Mouse (Mus musculus) regulatory T cell (primary cell): ENCODE measurements around the gene Vax2.

Experiments used
- in situ Hi-C: fragments of 300-600 bp; cut with MboI, MseI; formaldehyde crosslinking; loops from one replicate; pipeline ENCODE4 v1.15.1; 2025; ENCODE audit warnings: high pct_unique_total_duplicates

The Vax2 gene

GRCm38 (mm10) chr6:83710361-83711066 lies 550 bp upstream of the Vax2 start:
- in situ Hi-C loops, result no loop called here

DNA sequence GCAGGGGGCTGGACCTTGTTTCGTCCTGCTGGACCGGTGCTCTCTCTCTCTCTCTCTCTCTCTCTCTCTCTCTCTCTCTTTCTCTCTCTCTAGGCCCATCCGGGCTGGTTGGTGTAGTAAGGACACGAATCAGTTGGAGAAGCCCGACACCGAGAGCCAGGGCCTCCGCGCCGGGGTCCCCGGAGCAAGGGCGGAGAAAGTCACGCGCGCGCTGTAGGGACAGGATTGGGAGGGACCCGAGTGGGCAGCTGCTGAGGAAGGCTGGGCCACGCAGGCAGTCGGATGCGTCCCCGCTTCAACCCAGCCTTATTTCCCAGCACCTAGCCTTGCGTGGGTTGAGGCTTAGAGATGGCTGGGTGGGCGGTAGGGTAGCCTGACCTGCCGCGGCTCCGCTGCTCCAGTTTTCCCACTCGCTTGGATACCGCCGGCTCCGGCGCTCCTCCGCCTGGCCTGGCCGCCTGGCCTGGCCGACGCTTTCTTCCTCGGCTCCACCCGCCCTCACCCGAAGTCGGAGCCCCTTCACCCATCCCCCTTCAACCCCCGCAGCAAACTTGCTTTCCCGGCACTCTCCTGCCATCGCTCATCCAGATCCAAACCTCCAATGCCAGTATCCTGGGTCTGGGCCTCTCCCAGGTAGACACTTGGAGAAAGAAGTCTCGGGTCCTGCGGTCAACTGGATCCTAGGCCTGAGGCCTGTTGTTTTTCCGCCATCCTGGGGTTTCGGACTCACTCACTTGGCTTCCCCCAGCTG lies 836 bp downstream of the Vax2 start:
- in situ Hi-C loops, result no loop called here

- in situ Hi-C loops, result no loop called here
Measured at GRCm38 (mm10) chr6:83713271-83714136, 2.4 kb downstream of the Vax2 start.

DNA sequence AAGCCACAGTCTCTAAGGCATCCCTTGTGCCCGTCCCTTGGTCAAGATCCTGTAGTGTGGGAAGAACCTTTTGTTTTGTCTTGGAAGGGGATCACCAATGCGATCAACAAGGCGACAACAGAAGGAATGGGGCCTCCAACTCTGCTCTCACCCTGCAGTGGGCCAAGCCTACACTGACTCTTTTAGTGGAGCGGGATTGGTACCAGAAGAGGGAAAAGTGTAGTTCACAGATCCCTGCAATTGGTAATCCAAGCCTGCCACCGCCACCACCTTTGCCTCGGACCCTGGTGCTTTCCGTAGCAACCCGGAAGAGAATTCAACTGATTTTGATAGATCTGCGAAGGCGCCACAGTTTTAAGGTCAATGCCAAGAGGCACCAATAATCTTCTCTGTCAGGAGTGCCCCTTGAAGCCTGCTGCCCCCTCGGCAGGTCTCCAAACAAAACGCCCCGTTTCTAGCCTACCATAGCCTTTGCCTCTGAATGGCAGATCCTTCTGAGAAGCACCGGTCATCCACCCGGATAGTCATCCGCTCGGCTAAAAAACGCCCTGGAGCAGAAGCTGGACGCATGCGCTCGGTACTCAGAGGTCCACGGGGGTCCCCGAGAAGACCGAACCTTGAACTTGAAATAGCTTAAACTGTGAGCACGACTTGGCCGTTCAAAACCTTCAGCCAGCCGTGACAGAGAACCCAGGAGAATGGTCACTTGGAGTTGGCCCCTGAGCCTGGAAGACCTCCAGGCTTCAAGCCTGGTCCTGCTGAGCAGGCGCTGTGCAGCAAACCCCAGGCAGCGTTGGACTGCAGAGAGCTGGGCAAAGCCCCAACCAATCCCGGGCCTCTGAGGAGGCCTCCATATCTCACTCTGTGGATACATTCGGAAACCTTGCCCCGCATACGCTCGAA lies 3.4 kb downstream of the Vax2 start:
- in situ Hi-C loops, result no loop called here

- in situ Hi-C loops, result no loop called here
Measured at GRCm38 (mm10) chr6:83715461-83716196, 4.6 kb downstream of the Vax2 start.

GRCm38 (mm10) chr6:83717026-83717425 lies 6.0 kb downstream of the Vax2 start:
- in situ Hi-C loops, result no loop called here

DNA sequence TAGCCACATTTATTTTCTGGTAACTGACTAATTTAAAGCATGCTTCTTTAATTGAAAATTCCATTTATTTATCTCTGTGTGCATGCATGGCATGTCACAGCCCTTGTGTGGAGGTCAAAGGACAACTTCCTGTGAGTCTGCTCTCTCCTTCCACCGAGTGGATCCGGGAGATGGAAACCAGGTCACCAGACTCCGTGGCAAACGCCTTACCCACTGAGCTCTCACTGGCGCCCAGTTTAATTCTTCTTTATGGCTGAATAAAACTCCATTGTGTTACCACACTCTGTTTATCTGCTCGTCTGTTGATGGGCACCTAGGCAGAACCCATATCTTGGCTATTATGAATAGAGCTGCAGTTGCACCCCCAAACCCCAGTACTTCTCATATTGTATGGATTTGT lies 11.5 kb downstream of the Vax2 start:
- in situ Hi-C loops, result no loop called here

- in situ Hi-C loops, result no loop called here
Measured at GRCm38 (mm10) chr6:83727178-83727577, 16.1 kb downstream of the Vax2 start.

DNA sequence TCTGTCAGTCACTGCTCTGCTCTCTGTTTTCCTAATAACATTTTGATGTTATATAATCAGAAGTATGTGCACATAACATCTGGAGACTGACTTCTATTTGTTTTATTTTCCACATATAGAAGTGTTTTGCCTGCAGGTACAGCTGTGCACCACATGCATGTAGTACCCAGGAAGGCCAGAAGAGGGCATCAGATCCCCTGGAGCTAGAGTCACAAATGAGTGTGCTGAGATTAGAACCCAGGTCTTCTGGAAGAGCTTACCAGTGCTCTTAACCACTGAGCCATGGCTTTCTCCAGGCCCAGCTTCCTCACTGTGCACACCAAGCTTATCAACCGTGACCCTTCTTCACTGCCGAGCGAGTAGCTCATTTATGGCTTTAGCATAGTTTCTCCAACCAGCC lies 17.4 kb downstream of the Vax2 start:
- in situ Hi-C loops, result no loop called here

- in situ Hi-C loops, result no loop called here
Measured at GRCm38 (mm10) chr6:83729350-83729970, 18.4 kb downstream of the Vax2 start.

DNA sequence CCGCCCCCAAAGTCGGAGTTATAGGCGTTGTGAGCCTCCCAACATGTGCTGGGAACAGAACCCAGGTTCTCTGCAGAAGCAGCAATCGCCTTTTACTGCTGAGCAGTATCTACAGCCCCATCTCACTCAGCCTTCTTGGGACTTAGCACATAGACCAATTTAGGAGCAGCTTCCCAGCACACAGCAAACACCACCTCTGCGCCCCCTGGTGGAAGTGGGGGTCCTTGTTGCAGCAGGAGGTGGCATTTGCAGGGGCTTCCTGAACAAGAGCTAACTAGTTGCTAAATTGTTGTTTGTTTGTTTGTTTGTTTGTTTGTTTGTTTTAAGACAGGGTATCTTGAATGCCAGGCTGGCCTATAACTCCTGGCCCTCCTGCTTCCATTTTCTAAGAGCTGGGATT lies 20.1 kb downstream of the Vax2 start:
- in situ Hi-C loops, result no loop called here

GRCm38 (mm10) chr6:83737311-83737710 lies 26.2 kb downstream of the Vax2 start:
- in situ Hi-C loops, result no loop called here

GRCm38 (mm10) chr6:83738596-83738995 lies 27.5 kb downstream of the Vax2 start:
- in situ Hi-C loops, result no loop called here

GRCm38 (mm10) chr6:83742761-83743160 lies 31.7 kb downstream of the Vax2 start, which contains the start of gene Atp6v1b1:
TSS of gene Atp6v1b1 (plus strand) at chr6:83742990.
- in situ Hi-C loops, result loop anchor here (5.0 kb wide), 1 partner anchor 55 kb away; no protein-coding TSS in a partner anchor

- in situ Hi-C loops, result loop anchor here (5.0 kb wide), 1 partner anchor 56 kb away; no protein-coding TSS in a partner anchor
Measured at GRCm38 (mm10) chr6:83743212-83743611, 32.1 kb downstream of the Vax2 start.

- in situ Hi-C loops, result loop anchor here (5.0 kb wide), 1 partner anchor 57 kb away; no protein-coding TSS in a partner anchor
Measured at GRCm38 (mm10) chr6:83744126-83744525, 33.1 kb downstream of the Vax2 start.

- in situ Hi-C loops, result loop anchor here (5.0 kb wide), 1 partner anchor 57 kb away; no protein-coding TSS in a partner anchor
Measured at GRCm38 (mm10) chr6:83744557-83744956, 33.5 kb downstream of the Vax2 start.

GRCm38 (mm10) chr6:83745466-83745865 lies 34.4 kb downstream of the Vax2 start:
- in situ Hi-C loops, result no loop called here

DNA sequence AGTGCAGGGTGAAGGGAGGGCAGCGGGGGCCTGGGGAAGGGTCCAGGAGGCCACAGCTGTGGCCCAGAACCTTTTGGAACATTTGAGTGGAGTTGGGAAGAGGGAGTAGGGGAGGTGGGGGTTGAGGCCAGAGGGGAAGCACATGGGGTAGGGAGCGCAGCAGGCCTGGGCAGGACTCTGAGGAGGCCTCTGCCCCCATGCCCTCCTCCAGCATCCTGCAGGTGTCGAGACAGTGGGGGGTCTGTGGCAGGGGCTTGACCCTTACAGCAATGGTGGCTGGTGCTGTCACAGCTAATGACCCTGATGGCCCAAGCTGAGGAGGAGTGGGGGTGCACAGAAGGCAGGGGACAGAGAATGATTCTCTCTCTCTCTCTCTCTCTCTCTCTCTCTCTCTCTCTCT lies 38.2 kb downstream of the Vax2 start:
- in situ Hi-C loops, result no loop called here
